Mouse (Mus musculus): ENCODE measurements around the gene Sik3.

Gene Sik3

GRCm38 (mm10) chr9:46191644-46192043, 179.0 kb downstream of the Sik3 start:
- no peak for DNase-seq (ENCODE audit: low spot score)

DNA sequence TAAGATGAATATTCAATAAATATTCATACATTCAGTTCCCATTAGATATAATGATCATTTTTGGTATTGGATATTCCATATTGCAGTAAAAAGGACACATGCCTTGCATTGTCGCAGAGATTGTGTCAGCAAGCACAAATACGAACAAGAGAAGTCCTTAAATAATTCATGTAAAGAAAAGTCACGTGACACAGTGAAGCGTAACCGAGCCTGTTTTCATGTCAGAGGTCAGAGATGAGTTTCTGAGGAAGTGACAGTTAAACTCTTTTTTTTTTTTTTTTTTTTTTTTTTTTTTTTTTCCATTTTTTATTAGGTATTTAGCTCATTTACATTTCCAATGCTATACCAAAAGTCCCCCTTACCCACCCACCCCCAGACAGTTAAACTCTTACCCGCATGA, 180.0 kb downstream of the Sik3 start:
- DNase-seq (ENCODE audit: low spot score) = no peak

DNA sequence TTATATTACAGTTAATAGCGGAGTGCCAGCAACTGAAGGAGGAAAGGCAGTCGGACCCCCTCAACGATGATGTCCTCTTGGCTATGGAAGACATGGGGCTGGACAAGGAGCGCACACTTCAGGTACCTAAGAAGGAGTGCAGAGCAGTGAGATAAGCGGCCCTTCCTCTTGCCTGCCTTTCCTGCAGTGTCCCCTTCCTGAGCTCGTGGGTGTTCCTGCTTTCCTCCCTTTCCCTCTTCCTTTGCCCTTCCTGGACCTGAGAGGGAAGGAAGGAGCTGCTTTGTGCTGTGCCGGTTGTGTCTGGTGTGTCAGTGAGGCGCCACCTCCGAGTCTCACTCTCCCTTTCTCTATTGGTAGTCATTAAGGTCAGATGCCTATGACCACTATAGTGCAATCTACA, 182.2 kb downstream of the Sik3 start:
- DNase-seq (ENCODE audit: low spot score) = no peak

- DNase-seq (ENCODE audit: low spot score) = no peak
Observed at GRCm38 (mm10) chr9:46196699-46197169, 184.1 kb downstream of the Sik3 start.

- no peak for DNase-seq (ENCODE audit: low spot score)
Observed at GRCm38 (mm10) chr9:46198461-46198860, 185.8 kb downstream of the Sik3 start.

GRCm38 (mm10) chr9:46198936-46199335, 186.3 kb downstream of the Sik3 start:
- no peak for DNase-seq (ENCODE audit: low spot score)

GRCm38 (mm10) chr9:46199609-46200008, 187.0 kb downstream of the Sik3 start:
- DNase-seq (ENCODE audit: low spot score) = no peak

GRCm38 (mm10) chr9:46206834-46207500, 194.3 kb downstream of the Sik3 start:
- DNase-seq (ENCODE audit: low spot score) = no peak

GRCm38 (mm10) chr9:46207501-46207869, 194.9 kb downstream of the Sik3 start:
- DNase-seq (ENCODE audit: low spot score) = no peak

GRCm38 (mm10) chr9:46208401-46208974, 195.9 kb downstream of the Sik3 start:
- DNase-seq (ENCODE audit: low spot score) = no peak

DNA sequence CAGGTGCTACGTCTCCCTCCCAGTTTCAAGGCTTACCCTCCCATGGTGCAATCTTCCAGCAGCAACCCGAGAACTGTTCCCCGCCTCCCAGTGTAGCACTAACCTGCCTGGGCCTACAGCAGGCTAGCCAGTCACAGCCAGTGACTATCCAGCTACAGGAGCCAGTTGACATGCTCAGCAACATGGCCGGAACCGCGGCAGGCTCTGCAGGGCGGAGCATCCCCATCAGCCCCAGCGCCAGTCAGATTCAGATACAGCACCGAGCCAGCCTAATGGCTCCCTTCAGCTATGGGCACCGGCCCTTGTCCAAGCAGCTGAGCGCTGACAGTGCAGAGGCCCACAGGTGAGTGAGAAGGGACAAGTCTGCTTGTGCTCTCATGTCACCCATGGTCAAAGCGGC, 197.9 kb downstream of the Sik3 start:
- no peak for DNase-seq (ENCODE audit: low spot score)

DNA sequence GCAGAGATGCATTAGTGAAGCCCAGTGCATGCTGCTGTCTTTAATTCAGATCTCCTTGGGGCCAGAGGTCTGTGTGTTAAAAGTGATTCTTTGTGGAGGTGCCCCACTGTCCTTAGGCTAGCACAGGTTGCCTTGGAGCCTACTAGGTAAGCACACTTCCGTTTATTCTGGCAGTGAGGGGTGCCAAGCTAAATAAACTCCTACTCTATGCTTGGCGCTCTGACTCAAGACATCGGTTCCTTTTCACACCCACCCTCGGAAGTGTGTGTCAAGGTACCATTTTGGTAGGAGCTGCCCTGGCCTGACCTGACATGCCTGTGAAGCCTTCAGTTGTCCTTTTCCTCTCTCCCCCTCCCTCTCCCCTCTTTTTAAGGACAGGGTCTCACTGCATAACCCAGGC, 201.7 kb downstream of the Sik3 start:
- DNase-seq (ENCODE audit: low spot score) = no peak

- DNase-seq (ENCODE audit: low spot score) = no peak
Observed at GRCm38 (mm10) chr9:46214946-46215337, 202.3 kb downstream of the Sik3 start.

DNA sequence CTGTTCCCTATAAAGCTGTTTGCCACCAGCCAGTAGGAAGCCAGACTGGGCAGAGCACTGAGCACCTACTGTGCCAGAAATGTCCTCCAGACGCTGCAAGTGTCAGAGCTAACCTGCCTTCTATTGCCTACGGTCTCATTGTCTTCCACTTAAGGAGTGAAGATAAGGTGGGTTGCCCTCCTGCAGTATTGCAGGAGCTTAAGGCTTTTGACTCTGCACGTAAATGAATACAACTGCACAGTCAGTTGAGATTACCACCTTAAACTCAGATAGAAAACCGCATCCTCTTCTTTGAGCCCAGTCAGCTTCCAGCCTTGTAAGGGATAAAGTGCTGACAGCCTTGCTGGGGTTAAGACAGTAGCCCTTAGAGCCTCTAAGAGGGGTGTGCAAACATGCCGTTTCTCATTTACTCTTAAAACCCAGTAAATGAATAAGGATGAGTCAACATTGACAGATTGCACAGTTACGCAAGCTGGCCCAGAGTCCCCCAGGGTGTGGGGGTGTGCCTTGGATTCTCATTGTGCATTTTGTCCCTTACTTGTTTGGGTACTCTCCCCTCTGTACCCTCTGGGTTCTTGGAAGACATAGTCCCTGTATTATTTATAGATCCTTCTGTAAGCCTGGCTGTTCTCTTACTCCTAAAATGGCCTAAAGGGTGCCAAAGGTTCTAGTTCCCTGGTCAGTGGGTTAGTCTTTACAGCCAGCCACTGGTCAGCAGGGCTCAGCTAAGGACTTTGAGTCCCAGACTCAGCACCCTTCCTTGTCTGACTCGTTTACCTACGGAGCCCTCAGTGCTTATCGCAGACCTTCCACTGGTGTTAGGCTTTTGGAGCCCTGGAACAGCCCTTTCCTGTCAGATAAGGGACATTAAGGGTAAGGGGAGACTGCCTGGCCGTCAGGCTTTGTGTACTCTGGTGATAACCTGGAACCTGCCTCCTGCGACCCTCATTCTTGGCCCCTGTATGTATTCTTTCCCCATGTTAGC, 203.0 kb downstream of the Sik3 start:
- no peak for DNase-seq (ENCODE audit: low spot score)

DNA sequence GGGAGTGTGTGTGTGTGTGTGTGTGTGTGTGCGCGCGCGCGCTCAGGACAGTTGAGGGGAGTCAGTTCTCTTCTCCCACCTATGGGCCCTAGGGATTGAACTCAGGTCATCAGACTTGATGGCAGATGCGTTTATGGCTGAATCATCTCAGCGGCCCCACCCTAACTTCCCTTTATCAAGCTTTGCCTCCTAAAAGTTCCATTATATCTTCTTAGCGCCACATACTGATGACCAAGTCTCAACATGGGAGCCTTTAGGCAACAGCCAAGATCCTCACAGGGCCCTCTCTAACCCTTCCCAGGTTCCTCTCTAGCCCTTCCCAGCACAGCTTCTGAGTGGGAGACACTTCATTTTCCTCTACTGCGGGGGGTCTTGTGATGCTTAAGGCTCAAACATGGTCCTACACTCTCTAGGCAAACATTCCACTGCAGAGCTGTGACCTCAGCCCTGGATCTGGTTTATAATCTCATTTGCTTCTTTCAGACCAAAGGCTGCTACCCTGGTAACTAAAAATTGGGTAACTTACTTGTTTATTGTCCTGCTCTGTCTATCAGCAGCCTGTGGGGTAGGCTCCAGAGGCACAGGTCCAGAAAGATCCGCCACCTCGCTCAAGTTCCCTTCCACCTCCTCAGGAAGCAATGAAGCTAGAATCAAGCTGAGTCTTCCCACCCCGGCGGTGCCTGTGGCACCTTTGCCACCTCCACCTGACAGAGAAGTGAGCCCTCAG, 204.3 kb downstream of the Sik3 start:
- DNase-seq (ENCODE audit: low spot score) = no peak

DNA sequence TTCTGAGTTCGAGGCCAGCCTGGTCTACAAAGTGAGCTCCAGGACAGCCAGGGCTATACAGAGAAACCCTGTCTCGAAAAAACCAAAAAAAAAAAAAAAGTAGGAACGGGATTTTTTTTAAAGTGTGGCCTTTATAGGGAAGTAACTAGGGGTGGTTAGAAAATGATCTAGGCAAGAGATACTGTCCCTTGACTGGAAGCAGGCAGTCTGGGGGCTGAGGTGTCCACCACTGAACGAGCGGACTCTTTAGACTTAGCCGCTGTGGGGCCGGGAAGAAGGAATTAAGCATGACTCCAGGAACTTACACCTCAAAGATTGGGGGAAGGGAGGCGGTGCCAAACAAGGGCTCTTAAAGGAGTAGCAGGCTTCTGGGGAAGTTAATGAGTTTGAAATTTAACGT, 205.6 kb downstream of the Sik3 start:
- DNase-seq (ENCODE audit: low spot score) = no peak

DNA sequence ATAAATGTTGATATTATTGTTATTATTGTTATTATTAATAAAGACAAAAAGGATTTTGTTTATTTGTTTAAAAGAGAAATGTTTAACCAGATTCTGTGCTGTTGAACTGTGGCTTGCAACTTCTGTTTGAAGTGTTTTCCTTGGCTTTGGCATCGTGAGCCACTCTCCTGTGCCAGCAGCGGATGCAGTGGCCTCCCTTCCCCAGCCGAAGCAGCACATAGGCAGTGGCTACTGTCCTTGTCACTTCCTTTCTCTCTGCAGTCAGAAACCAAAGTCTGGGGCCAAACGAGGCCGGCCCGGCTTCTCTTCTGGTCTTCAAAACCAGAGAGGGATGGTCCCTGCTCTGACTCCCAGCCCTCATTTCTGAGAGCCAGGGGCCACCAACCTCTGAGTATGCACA, 210.5 kb downstream of the Sik3 start:
- DNase-seq (ENCODE audit: low spot score) = no peak

GRCm38 (mm10) chr9:46224101-46224500, 211.5 kb downstream of the Sik3 start:
- DNase-seq (ENCODE audit: low spot score) = no peak

GRCm38 (mm10) chr9:46224945-46225660, 212.5 kb downstream of the Sik3 start:
- DNase-seq (ENCODE audit: low spot score) = no peak

DNA sequence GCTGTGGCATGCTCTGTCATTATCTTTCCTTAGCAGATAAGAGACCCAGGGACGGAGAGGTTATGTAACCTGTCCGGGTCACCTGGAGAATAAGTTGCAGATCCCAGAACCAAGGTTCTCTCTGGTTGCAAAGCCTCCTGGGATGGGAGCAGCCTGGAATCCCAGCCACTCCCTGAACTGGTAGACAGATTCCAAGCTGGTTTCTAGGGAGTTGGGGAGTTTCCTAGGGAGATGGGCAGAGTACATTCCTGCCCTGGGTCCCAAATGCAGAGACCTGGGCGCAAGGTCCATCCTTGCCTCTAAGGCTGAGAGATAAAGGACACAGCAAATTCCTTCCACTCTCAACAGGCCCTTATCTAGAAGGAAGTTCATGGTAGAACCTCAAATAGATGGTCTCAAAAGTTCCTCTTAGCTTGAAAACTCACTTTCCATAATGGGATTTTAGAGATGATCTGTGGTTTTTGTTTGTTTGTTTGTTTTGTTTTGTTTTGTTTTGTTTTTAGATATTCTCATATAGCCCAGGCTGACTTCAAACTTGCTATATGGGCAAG, 214.5 kb downstream of the Sik3 start:
- no peak for DNase-seq (ENCODE audit: low spot score)

DNA sequence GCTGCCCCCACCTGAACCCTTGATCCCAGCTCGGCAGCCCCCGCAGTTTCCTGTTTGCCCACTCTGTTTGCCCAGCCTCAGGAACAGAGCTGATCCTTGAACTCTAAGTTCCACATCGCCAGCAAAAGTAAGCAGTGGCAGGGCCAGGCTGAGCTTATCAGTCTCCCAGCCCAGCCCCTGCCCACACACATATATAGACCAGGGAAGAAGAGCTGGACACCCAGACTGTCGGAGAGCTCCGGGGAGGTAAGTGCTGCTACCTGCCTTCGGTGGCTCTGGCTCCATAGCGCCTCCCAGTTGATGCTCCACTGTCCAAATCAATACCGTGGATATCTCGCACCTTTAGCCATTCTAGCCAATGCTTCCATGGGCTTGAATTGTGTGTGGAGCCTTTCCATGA, 215.9 kb downstream of the Sik3 start, which contains the start of gene Apoa1:
Gene Apoa1, plus strand, starts transcription at position 90 of the 400 bp plus-strand sequence.
- DNase-seq (ENCODE audit: low spot score) = no peak
